Mouse (Mus musculus): ENCODE measurements around the gene Supt6. TPM values are rescaled to one million over a fixed set of nuclear protein-coding genes. Genes with fewer than 3 reads are reported as not detected.
A peak's percentile ranks its signal among the peaks of the same experiment; 100 is the strongest.

Supt6 gene
- polyA plus RNA-seq, 1 experiment: 20.1 TPM

GRCm38 (mm10) chr11:78181830-78182357 lies 63.9 kb downstream of the Supt6 start:
- no peak overlapping the region for H3K27ac ChIP-seq (replicated peaks; ENCODE audit: low read depth, low read length)
- peaks cover 4% of the 10 kb centered on the region; the same call in 1 of the 2 replicates for H3K4me1 ChIP-seq (ENCODE audit: control insufficient read depth, insufficient read depth, insufficient read length, low read length)
- H3K4me3 ChIP-seq (ENCODE audit: insufficient read depth, low read depth, low read length): peak overlapping the region; percentile 92; the same call in 1 of the 2 replicates

GRCm38 (mm10) chr11:78180081-78180761 lies 65.6 kb downstream of the Supt6 start:
- H3K4me3 ChIP-seq (ENCODE audit: insufficient read depth, low read depth, low read length): no peak overlapping the region
- no peak overlapping the region for H3K27ac ChIP-seq (replicated peaks; ENCODE audit: low read depth, low read length)

GRCm38 (mm10) chr11:78179438-78179999 lies 66.3 kb downstream of the Supt6 start:
- peak overlapping the region; percentile 66 for H3K4me3 ChIP-seq (ENCODE audit: insufficient read depth, low read depth, low read length)
- peaks cover 4% of the 10 kb centered on the region; the same call in 1 of the 2 replicates for H3K4me1 ChIP-seq (ENCODE audit: control insufficient read depth, insufficient read depth, insufficient read length, low read length)
- no peak overlapping the region for H3K27ac ChIP-seq (replicated peaks; ENCODE audit: low read depth, low read length)

More at GRCm38 (mm10) chr11:78180081-78180761, 65.6 kb downstream of the Supt6 start:
- H3K4me1 ChIP-seq (ENCODE audit: control insufficient read depth, insufficient read depth, insufficient read length, low read length): peaks cover 4% of the 10 kb centered on the region; the same call in 1 of the 2 replicates

GRCm38 (mm10) chr11:78178859-78179437 lies 66.8 kb downstream of the Supt6 start:
- H3K4me3 ChIP-seq (ENCODE audit: insufficient read depth, low read depth, low read length): peak overlapping the region; percentile 66
- peaks cover 4% of the 10 kb centered on the region; the same call in 1 of the 2 replicates for H3K4me1 ChIP-seq (ENCODE audit: control insufficient read depth, insufficient read depth, insufficient read length, low read length)

GRCm38 (mm10) chr11:78177903-78178858 lies 67.6 kb downstream of the Supt6 start:
- Histone ChIP-seq H3K27ac (replicated peaks; ENCODE audit: low read depth, low read length) (peak overlapping the region; percentile 69), H3K4me3 (ENCODE audit: insufficient read depth, low read depth, low read length) (peak overlapping the region; percentile 95), H3K4me1 (ENCODE audit: control insufficient read depth, insufficient read depth, insufficient read length, low read length) (peaks cover 4% of the 10 kb centered on the region; the same call in 1 of the 2 replicates)

More at GRCm38 (mm10) chr11:78178859-78179437, 66.8 kb downstream of the Supt6 start:
- peak overlapping the region; percentile 69 for H3K27ac ChIP-seq (replicated peaks; ENCODE audit: low read depth, low read length)

GRCm38 (mm10) chr11:78177437-78177836 lies 68.3 kb downstream of the Supt6 start:
- Histone ChIP-seq H3K4me1 (ENCODE audit: control insufficient read depth, insufficient read depth, insufficient read length, low read length) (peaks cover 4% of the 10 kb centered on the region; the same call in 1 of the 2 replicates), H3K27ac (replicated peaks; ENCODE audit: low read depth, low read length) (0 out of 2 replicates have a peak overlapping the region, but pooled peaks have one; percentile 4), H3K4me3 (ENCODE audit: insufficient read depth, low read depth, low read length) (peak overlapping the region; percentile 95)

- H3K4me1 ChIP-seq (ENCODE audit: control insufficient read depth, insufficient read depth, insufficient read length, low read length): peaks cover 4% of the 10 kb centered on the region; the same call in 1 of the 2 replicates
- peak overlapping the region; percentile 44 for H3K27ac ChIP-seq (replicated peaks; ENCODE audit: low read depth, low read length)
- peak overlapping the region; percentile 95 for H3K4me3 ChIP-seq (ENCODE audit: insufficient read depth, low read depth, low read length)
Measured at GRCm38 (mm10) chr11:78176905-78177331, 68.9 kb downstream of the Supt6 start.

- peak within 1 kb of the TSS; percentile 95 for H3K4me3 ChIP-seq (ENCODE audit: insufficient read depth, low read depth, low read length)
- peak within 1 kb of the TSS; percentile 91 for H3K27ac ChIP-seq (replicated peaks; ENCODE audit: low read depth, low read length)
Measured at GRCm38 (mm10) chr11:78176402-78176862, 69.4 kb downstream of the Supt6 start, which contains the start of the genes Nek8 and Tlcd1. Gene Nek8 (minus strand): TSS chr11:78176675. Gene Tlcd1 (plus strand): TSS chr11:78176711.

GRCm38 (mm10) chr11:78175771-78176401 lies 69.9 kb downstream of the Supt6 start:
- Histone ChIP-seq H3K4me3 (ENCODE audit: insufficient read depth, low read depth, low read length) (peak overlapping the region; percentile 95), H3K27ac (replicated peaks; ENCODE audit: low read depth, low read length) (peak overlapping the region; percentile 11), H3K4me1 (ENCODE audit: control insufficient read depth, insufficient read depth, insufficient read length, low read length) (peaks cover 4% of the 10 kb centered on the region; the same call in 1 of the 2 replicates)

More at GRCm38 (mm10) chr11:78176402-78176862, 69.4 kb downstream of the Supt6 start, which contains the start of the genes Nek8 and Tlcd1:
- H3K4me1 ChIP-seq (ENCODE audit: control insufficient read depth, insufficient read depth, insufficient read length, low read length): peaks cover 4% of the 10 kb centered on the region; the same call in 1 of the 2 replicates

- H3K4me1 ChIP-seq (ENCODE audit: control insufficient read depth, insufficient read depth, insufficient read length, low read length): peaks cover 4% of the 10 kb centered on the region; the same call in 1 of the 2 replicates
- H3K27ac ChIP-seq (replicated peaks; ENCODE audit: low read depth, low read length): no peak overlapping the region
- no peak overlapping the region for H3K4me3 ChIP-seq (ENCODE audit: insufficient read depth, low read depth, low read length)
Measured at GRCm38 (mm10) chr11:78174506-78174905, 71.3 kb downstream of the Supt6 start.

- Histone ChIP-seq H3K4me1 (ENCODE audit: control insufficient read depth, insufficient read depth, insufficient read length, low read length) (no peaks in the 10 kb centered on the region), H3K27ac (replicated peaks; ENCODE audit: low read depth, low read length) (no peak overlapping the region), H3K4me3 (ENCODE audit: insufficient read depth, low read depth, low read length) (no peak overlapping the region)
Measured at GRCm38 (mm10) chr11:78172748-78173383, 72.9 kb downstream of the Supt6 start.

- no peaks in the 10 kb centered on the region for H3K4me1 ChIP-seq (ENCODE audit: control insufficient read depth, insufficient read depth, insufficient read length, low read length)
- no peak overlapping the region for H3K27ac ChIP-seq (replicated peaks; ENCODE audit: low read depth, low read length)
- no peak overlapping the region for H3K4me3 ChIP-seq (ENCODE audit: insufficient read depth, low read depth, low read length)
Measured at GRCm38 (mm10) chr11:78172034-78172747, 73.6 kb downstream of the Supt6 start.

- Histone ChIP-seq H3K4me3 (ENCODE audit: insufficient read depth, low read depth, low read length) (no peak overlapping the region), H3K27ac (replicated peaks; ENCODE audit: low read depth, low read length) (no peak overlapping the region), H3K4me1 (ENCODE audit: control insufficient read depth, insufficient read depth, insufficient read length, low read length) (no peaks in the 10 kb centered on the region)
Measured at GRCm38 (mm10) chr11:78171328-78171727, 74.5 kb downstream of the Supt6 start.
